Mouse (Mus musculus): ENCODE data around the gene A630001G21Rik.

A630001G21Rik gene

GRCm38 (mm10) chr1:85735463-85736123, 42.9 kb downstream of the A630001G21Rik start:
- no peak for DNase-seq (ENCODE audit: low spot score in 2 of 2)

GRCm38 (mm10) chr1:85734511-85734910, 43.9 kb downstream of the A630001G21Rik start:
- no peak for DNase-seq (ENCODE audit: low spot score in 2 of 2)

GRCm38 (mm10) chr1:85732581-85732980, 45.9 kb downstream of the A630001G21Rik start:
- DNase-seq (ENCODE audit: low spot score in 2 of 2) = no peak

GRCm38 (mm10) chr1:85730471-85730870, 48.0 kb downstream of the A630001G21Rik start:
- no peak for DNase-seq (ENCODE audit: low spot score in 2 of 2)

GRCm38 (mm10) chr1:85720220-85720893, 58.1 kb downstream of the A630001G21Rik start:
- DNase-seq (ENCODE audit: low spot score in 2 of 2) = no peak

DNA sequence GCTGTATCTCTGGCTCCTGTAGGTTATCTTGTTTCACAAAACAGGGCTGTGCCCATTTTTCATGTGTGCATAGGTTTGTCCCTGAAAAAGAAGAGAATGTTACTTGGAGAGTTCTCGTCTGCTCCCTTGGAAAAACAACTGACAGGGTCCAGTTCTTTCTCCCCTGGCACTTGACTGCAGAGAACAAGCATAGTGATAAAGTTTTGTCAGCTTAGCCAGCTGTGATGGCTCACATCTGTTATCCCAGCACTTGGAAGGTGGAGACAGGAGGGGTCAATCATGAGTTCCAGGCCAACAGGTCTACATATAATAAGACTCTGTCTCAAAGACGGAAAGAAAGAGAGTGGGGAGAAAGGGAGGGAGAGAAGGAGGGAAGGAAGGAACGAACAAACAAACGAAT, 59.4 kb downstream of the A630001G21Rik start:
- DNase-seq (ENCODE audit: low spot score in 2 of 2) = no peak

DNA sequence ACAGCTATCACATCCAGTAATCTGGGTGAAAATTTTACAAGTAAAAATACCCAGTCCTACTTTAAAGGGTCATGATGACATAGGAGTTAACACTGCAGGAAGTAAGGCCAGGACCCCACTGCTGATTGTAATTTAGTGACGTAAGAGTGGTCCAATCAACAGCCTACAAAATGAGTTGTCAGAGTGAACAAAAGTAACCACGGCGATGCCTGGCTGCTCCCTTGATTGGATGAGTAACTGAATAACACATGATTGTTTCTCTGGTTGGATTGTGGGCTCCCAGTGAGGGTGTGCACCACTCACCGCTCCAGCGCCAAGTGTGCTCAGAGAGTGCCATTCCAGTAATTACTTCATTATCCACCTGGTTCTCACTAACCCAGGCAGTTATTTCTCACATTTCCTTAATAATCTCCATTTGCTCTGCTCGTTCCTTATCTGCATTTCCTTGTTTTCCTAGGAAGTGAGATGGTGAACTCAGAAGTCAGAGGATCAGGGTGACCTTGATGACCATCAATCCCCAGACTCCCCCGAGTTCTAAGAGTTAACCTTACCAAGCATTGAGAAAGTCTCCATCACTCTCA, 61.9 kb downstream of the A630001G21Rik start:
- no peak for DNase-seq (ENCODE audit: low spot score in 2 of 2)

DNA sequence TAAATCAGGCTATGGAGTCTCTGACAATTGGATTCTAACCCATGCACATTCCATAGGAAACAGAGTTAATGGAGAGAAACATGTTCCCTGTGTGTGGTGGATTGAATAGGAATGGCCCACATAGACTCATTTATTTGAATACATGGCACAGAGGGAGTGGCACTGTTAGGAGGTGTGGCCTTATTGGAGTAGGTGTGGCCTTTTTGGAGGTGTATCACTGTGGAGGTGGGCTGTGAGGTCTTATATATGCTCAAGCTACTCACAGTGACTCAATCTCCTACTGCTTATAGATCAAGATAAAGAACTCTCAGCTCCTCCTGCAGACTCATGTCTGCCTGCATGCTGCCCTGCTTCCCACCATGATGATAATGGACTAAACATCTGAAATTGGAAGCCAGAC, 63.9 kb downstream of the A630001G21Rik start:
- DNase-seq (ENCODE audit: low spot score in 2 of 2) = no peak

GRCm38 (mm10) chr1:85706754-85707153, 71.7 kb downstream of the A630001G21Rik start:
- no peak for DNase-seq (ENCODE audit: low spot score in 2 of 2)

DNA sequence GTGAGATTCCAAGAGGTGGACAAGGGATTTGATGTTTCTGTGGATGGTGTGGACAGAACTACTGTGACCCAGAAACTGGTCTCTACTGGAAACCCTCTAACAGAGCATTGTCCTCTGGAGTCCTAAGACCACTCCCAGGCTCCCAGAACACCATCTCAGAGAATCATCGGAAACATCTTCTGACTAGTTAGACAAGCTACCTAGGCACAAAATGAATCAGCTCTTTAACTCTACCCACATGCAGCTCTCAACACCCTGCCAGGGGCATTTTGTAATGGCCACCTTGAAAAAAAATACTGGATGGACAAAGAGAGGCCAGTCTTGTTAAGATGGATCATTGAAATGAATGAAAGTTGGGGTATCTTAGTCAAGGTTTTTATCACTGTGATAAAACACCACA, 72.9 kb downstream of the A630001G21Rik start:
- no peak for DNase-seq (ENCODE audit: low spot score in 2 of 2)

GRCm38 (mm10) chr1:85703245-85704186, 74.9 kb downstream of the A630001G21Rik start:
- DNase-seq (ENCODE audit: low spot score in 2 of 2) = peak; percentile 74 to 83

GRCm38 (mm10) chr1:85702531-85702930, 75.9 kb downstream of the A630001G21Rik start:
- no peak for DNase-seq (ENCODE audit: low spot score in 2 of 2)

DNA sequence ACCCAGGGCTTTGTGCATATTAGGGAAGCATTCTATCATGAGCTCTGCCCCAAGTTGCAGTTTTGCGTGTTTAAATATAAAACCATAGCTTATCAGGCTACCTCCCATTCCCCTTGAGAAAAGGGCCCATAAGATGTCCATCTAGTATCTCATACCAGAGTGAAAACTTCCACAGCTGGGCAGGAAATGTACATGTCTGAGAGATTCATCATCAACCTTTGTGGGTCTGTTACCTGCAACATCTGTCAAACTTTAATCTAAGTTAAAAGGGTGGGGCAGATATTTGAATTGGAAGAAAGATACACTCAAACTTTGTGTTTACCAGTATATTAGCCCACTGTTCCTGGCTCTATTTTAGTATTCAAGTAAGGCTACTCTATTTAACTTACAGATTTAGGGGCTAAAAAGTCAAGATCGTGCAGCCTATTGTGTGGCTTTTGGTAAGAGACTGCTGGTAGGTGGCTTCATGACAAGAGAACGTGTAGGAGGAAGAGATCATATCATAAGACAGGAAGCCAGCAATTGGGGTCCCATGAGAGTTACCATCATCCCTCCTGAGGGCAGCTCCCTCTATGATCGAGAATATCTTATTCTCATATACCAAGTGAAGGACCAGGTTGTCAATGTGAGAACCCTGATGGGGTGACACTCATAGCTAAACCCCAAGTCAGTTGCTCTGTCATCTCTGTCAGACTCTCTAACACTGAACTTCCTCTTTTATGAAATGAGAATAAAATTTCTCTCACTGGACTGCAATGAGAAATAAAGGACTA, 80.5 kb downstream of the A630001G21Rik start:
- DNase-seq (ENCODE audit: low spot score in 2 of 2) = no peak

DNA sequence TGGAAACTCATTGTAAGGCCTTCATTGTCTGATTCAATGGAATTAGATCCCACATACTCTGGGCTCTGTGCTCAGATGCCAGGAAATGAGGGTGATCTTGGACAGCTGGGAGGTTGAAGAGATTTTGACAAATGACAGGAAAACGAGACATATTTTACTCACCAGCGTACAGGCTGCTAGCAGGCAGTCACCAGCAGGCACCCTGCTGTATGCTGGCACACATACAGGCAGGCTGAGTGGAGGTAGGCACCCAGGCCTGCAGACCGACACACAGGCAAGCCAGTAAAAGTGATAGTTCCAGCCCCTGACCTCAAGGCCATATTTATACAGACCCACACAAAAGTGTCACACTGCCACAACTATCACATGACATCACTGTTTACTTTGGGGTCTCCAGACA, 82.8 kb downstream of the A630001G21Rik start:
- DNase-seq (ENCODE audit: low spot score in 2 of 2) = no peak

GRCm38 (mm10) chr1:85693280-85693679, 85.2 kb downstream of the A630001G21Rik start:
- no peak for DNase-seq (ENCODE audit: low spot score in 2 of 2)

DNA sequence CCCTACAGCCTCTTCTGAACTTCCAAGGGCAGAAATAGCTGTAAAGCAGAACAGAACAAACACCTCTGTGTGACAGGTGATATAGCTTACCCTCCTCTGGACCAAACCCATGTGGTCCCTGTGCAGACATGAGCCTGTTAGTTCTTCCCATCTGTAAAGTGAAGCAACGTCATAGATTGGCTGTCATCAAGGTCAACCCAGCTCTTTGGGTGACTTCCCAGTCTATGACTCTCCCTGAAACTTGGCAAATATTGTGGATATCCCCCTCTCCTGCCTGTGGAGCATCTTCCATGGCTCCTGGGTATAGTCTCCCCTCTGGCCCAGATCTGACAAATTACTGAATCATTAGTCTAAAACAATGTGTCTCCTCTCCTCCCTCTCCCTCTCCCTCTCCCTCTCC, 86.2 kb downstream of the A630001G21Rik start:
- DNase-seq (ENCODE audit: low spot score in 2 of 2) = no peak

DNA sequence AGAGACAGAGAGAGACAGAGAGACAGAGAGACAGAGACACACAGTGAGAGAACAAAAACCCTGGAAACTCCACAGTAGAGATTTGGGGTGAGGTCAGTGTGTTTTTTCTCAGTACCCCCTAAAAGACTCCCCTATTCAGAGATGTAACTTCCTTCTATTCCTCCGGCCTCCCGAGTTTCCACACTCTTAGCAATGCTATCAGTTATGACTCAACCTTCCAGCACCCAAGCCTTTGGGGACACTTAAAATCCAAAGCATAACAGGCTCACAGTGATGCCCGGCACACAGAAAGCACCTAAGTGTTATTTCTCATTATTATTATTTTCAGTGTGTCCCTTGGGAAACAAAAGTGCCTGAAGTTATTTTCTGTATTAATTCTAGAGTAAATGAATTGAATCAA, 87.9 kb downstream of the A630001G21Rik start:
- DNase-seq (ENCODE audit: low spot score in 2 of 2) = no peak

DNA sequence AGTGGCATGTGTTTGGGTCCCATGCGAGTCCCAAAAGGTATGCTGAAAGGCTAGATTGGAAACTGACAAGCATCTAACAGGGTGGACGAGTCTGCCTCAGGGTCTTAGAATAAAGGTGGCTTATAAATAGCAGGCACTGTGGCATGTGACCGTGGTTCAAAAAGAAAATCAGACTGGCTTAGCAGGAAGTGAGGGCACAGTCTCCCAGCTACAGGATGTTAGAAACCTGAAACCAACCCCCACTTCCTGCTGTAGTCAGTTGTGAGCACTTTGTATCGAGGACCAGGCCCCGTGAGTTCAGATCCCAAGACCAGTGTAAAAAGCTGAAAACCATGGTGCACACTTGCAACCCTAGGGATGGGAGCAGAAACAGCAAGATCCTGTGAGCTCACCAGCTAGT, 91.1 kb downstream of the A630001G21Rik start:
- DNase-seq (ENCODE audit: low spot score in 2 of 2) = no peak

DNA sequence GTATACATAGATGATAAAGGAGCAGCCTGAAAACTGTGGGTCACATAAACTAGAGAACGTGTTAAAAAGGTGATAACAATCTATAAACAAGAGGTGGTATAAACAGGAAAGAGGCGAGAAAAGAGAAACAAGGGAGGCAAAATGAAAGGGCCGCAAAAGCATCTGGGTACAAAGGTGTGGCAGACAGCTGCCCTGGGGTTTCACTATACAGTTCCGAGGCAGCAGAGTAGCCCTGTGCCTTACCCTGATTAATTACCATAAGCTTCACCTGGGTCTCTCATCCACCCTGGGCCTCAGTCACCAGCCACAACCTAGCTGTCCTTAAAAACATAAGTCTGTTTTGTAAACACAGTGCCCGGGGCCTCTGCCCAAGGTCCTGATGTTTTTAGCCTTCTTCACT, 91.8 kb downstream of the A630001G21Rik start:
- no peak for DNase-seq (ENCODE audit: low spot score in 2 of 2)

- DNase-seq (ENCODE audit: low spot score in 2 of 2) = no peak
Measured at GRCm38 (mm10) chr1:85680226-85680625, 98.2 kb downstream of the A630001G21Rik start.
